ENCODE assay signal across 21 mouse cellular contexts in genomic region chr6:33503381-33503780, GRCm38 (mm10).
DNase-seq lines count a peak whose midpoint lies in the region; ATAC-seq and TF ChIP-seq lines count a peak whose summit lies in the region.
"Had no signal": no experiment of that assay in that cellular context is flagged by ENCODE, and none has a peak within 500 bp of the region (broad histone marks: within the 10 kb centered on the region; RNA-seq: fewer than 3 reads in every experiment).

No protein-coding gene starts in this region.

- TF ChIP-seq POLR2A in MEL (IDR thresholded peaks at IDR 0.05; ENCODE audit: control insufficient read depth in 1 of 2, insufficient read depth in 1 of 2, low read depth in 1 of 2, low read length in 2 of 2, poor library complexity in 1 of 2) = no peak

- DNase-seq in 3T3-L1 (ENCODE audit: low read depth, low spot score) = peak; percentile 66
- peak; percentile 51 for DNase-seq in 416B (ENCODE audit: low read depth)
- DNase-seq in ES-CJ7 (ENCODE audit: low read depth, low spot score) = peak; percentile 21
- no peak for DNase-seq in MEL (ENCODE audit: low read depth, low spot score)
- no peak for DNase-seq in kidney, postnatal 10 days
- DNase-seq in urinary bladder, postnatal 14 days (ENCODE audit: low spot score) = no peak
- DNase-seq: adrenal gland, adult 8-10 months; adrenal gland, postnatal 14 days; cerebellum, adult 11-12 months; cerebellum, adult 2 months; cerebellum, adult 9-10 months; cerebellum, postnatal 10 days; cerebellum, postnatal 25 days had no signal

- no peaks in the 10 kb centered on the region for H3K9me3 ChIP-seq in MEL (replicated peaks; ENCODE audit: insufficient read depth, low read length)
- no peaks in the 10 kb centered on the region for H3K9me3 ChIP-seq in forebrain, embryonic 15.5 days
- H3K9me3 ChIP-seq in hindbrain, embryonic 16.5 days (ENCODE audit: control insufficient read depth, low read length) = no peaks in the 10 kb centered on the region
- H3K9me3 ChIP-seq: embryonic facial prominence, embryonic 10.5 days; embryonic facial prominence, embryonic 12.5 days; forebrain, embryonic 13.5 days; G1E had no signal

- H3K4me3 ChIP-seq in MEL (ENCODE audit: control insufficient read depth in 1 of 2, insufficient read depth in 1 of 2, low read depth in 2 of 2, low read length in 2 of 2) = no peak overlapping the region
- H3K4me3 ChIP-seq in forebrain, embryonic 15.5 days = no peak overlapping the region
- no peak overlapping the region for H3K4me3 ChIP-seq in hindbrain, embryonic 16.5 days (ENCODE audit: low read length)
- H3K4me3 ChIP-seq: embryonic facial prominence, embryonic 10.5 days; embryonic facial prominence, embryonic 12.5 days; forebrain, embryonic 13.5 days had no signal

- no peak for ATAC-seq in forebrain, embryonic 15.5 days (replicated peaks)
- no peak for ATAC-seq in hindbrain, embryonic 16.5 days
- ATAC-seq: activated CD4-positive, CD25-positive, alpha-beta regulatory T cell, adult 4 months; forebrain, embryonic 13.5 days; forebrain, embryonic 16.5 days had no signal

- H3K36me3 ChIP-seq in MEL (ENCODE audit: control insufficient read depth in 1 of 2, insufficient read depth in 2 of 2, low read length in 2 of 2) = peaks cover 0 to 2% of the 10 kb centered on the region in 2 experiments; a peak in 1 of 4 replicates
- H3K36me3 ChIP-seq in forebrain, embryonic 15.5 days = no peaks in the 10 kb centered on the region
- no peaks in the 10 kb centered on the region for H3K36me3 ChIP-seq in hindbrain, embryonic 16.5 days (ENCODE audit: control insufficient read depth, insufficient read depth, low read length)

- WGBS in forebrain, embryonic 15.5 days = 86% methylated on average over 3 of the region's 3 CpGs
- 86% methylated on average over 3 of the region's 3 CpGs for WGBS in hindbrain, embryonic 16.5 days

- no peak overlapping the region for H3K27ac ChIP-seq in MEL (ENCODE audit: control insufficient read depth, low read depth, low read length)
- H3K27ac ChIP-seq in forebrain, embryonic 15.5 days (replicated peaks) = no peak overlapping the region
- H3K27ac ChIP-seq in hindbrain, embryonic 16.5 days (ENCODE audit: low read depth, low read length) = no peak overlapping the region
- H3K27ac ChIP-seq: embryonic facial prominence, embryonic 10.5 days; embryonic facial prominence, embryonic 12.5 days; forebrain, embryonic 13.5 days had no signal

- no peak overlapping the region for H3K4me2 ChIP-seq in forebrain, embryonic 15.5 days (replicated peaks)
- H3K4me2 ChIP-seq in hindbrain, embryonic 16.5 days (ENCODE audit: low read length) = no peak overlapping the region
- H3K4me2 ChIP-seq: embryonic facial prominence, embryonic 12.5 days; forebrain, embryonic 13.5 days had no signal

- no peaks in the 10 kb centered on the region for H3K4me1 ChIP-seq in MEL (ENCODE audit: control insufficient read depth in 1 of 2, insufficient read depth in 2 of 2, low read length in 2 of 2)
- no peaks in the 10 kb centered on the region for H3K4me1 ChIP-seq in forebrain, embryonic 15.5 days
- no peaks in the 10 kb centered on the region for H3K4me1 ChIP-seq in hindbrain, embryonic 16.5 days (ENCODE audit: control insufficient read depth, insufficient read depth, low read depth, low read length)
- H3K4me1 ChIP-seq: embryonic facial prominence, embryonic 12.5 days; forebrain, embryonic 13.5 days had no signal

- TF ChIP-seq RAD21 in MEL (IDR thresholded peaks at IDR 0.05; ENCODE audit: low read depth, low read length) = no peak

- H3K27me3 ChIP-seq in MEL (ENCODE audit: control insufficient read depth in 1 of 2, insufficient read depth in 2 of 2, low read length in 2 of 2) = no peaks in the 10 kb centered on the region
- no peaks in the 10 kb centered on the region for H3K27me3 ChIP-seq in forebrain, embryonic 15.5 days
- no peaks in the 10 kb centered on the region for H3K27me3 ChIP-seq in hindbrain, embryonic 16.5 days (replicated peaks; ENCODE audit: control insufficient read depth, insufficient read depth, low read length)
- H3K27me3 ChIP-seq: embryonic facial prominence, embryonic 12.5 days; forebrain, embryonic 13.5 days had no signal

- TF ChIP-seq CTCF in MEL (IDR thresholded peaks at IDR 0.05 in 2 of 3, conservative IDR thresholded peaks at IDR 0.05 in 1 of 3; ENCODE audit: control insufficient read depth in 1 of 3, insufficient read depth in 1 of 3, low read depth in 2 of 3, low read length in 3 of 3, poor library complexity in 1 of 3, severe bottlenecking in 1 of 3) = no peak

- no peak overlapping the region for H3K9ac ChIP-seq in MEL (ENCODE audit: control insufficient read depth, low read depth, low read length, poor library complexity, severe bottlenecking)
- H3K9ac ChIP-seq in forebrain, embryonic 15.5 days (replicated peaks) = no peak overlapping the region
- H3K9ac ChIP-seq in hindbrain, embryonic 16.5 days (ENCODE audit: low read depth, low read length) = no peak overlapping the region
- H3K9ac ChIP-seq: embryonic facial prominence, embryonic 12.5 days; forebrain, embryonic 13.5 days had no signal

- no peaks in the 10 kb centered on the region for H3K79me2 ChIP-seq in MEL (ENCODE audit: control insufficient read depth, insufficient read depth, low read length, poor library complexity)

- no peak for TF ChIP-seq EP300 in MEL (IDR thresholded peaks at IDR 0.05; ENCODE audit: low read depth in 1 of 2, low read length in 2 of 2)

TF ChIP-seq in MEL, 35 proteins besides CTCF, POLR2A, EP300 and RAD21:
- no peak for TF ChIP-seq SMC3 (IDR thresholded peaks at IDR 0.05; ENCODE audit: low read depth, low read length)
- TF ChIP-seq RCOR1 (IDR thresholded peaks at IDR 0.05; ENCODE audit: low read depth, low read length) = peak; percentile 78
- TF ChIP-seq GATA1 (IDR thresholded peaks at IDR 0.05; ENCODE audit: low read depth, low read length) = peak; percentile 57; the same call in 1 of the 2 replicates

Comparison
In these comparisons a context has a peak if more than half of its experiments do, and no peak if none do; other contexts are left out.
1. DNase-seq: peak in 3T3-L1 (single experiment), 416B (single experiment) and ES-CJ7 (single experiment); none in MEL (single experiment), kidney, postnatal 10 days (single experiment) and urinary bladder, postnatal 14 days (single experiment).